Mouse (Mus musculus): ENCODE measurements around the gene Bhlha15.

GRCm38 (mm10) chr5:144191026-144191425, 940 bp downstream of the Bhlha15 start:
- TF ChIP-seq GATA1 (IDR thresholded peaks at IDR 0.05; ENCODE audit: low read length) (no peak), TAL1 (IDR thresholded peaks at IDR 0.05; ENCODE audit: low read length) (no peak)
